Mouse (Mus musculus): ENCODE results near the gene Crhr1. TPM values are rescaled to one million over a fixed set of nuclear protein-coding genes. Genes with fewer than 3 reads are reported as not detected.
A peak's percentile ranks its signal among the peaks of the same experiment; 100 is the strongest.

Gene Crhr1
- polyA plus RNA-seq, 1 experiment from 2014 or later: 0.09 TPM

- ATAC-seq: no peak
- H3K36me3 ChIP-seq: no peaks in the 10 kb centered on the region
- no peaks in the 10 kb centered on the region for H3K27me3 ChIP-seq (replicated peaks)
- no peak overlapping the region for H3K4me2 ChIP-seq (replicated peaks)
- 88% methylated on average over 6 of the region's 6 CpGs for WGBS
- no peaks in the 10 kb centered on the region for H3K9me3 ChIP-seq
- no peak overlapping the region for H3K4me3 ChIP-seq (replicated peaks)
- no peak overlapping the region for H3K9ac ChIP-seq
- peaks cover 4% of the 10 kb centered on the region; the same call in 1 of the 2 replicates for H3K4me1 ChIP-seq (replicated peaks)
- H3K27ac ChIP-seq: no peak overlapping the region
Measured at GRCm38 (mm10) chr11:104113699-104114098, 19.0 kb upstream of the Crhr1 start.

GRCm38 (mm10) chr11:104114690-104115089, 18.0 kb upstream of the Crhr1 start:
- H3K27me3 ChIP-seq (replicated peaks): no peaks in the 10 kb centered on the region
- no peak overlapping the region for H3K27ac ChIP-seq
- H3K4me3 ChIP-seq (replicated peaks): no peak overlapping the region
- H3K4me1 ChIP-seq (replicated peaks): peaks cover 4% of the 10 kb centered on the region; the same call in 1 of the 2 replicates
- ATAC-seq: peak; percentile 90
- no peak overlapping the region for H3K9ac ChIP-seq
- no peak overlapping the region for H3K4me2 ChIP-seq (replicated peaks)
- H3K9me3 ChIP-seq: no peaks in the 10 kb centered on the region
- WGBS: 3% methylated on average over 7 of the region's 7 CpGs
- H3K36me3 ChIP-seq: no peaks in the 10 kb centered on the region

GRCm38 (mm10) chr11:104118356-104118755, 14.3 kb upstream of the Crhr1 start:
- 53% methylated on average over 4 of the region's 4 CpGs for WGBS
- Histone ChIP-seq H3K9ac (no peak overlapping the region), H3K36me3 (no peaks in the 10 kb centered on the region), H3K27me3 (replicated peaks) (no peaks in the 10 kb centered on the region), H3K27ac (no peak overlapping the region), H3K4me2 (replicated peaks) (no peak overlapping the region), H3K9me3 (no peaks in the 10 kb centered on the region), H3K4me1 (replicated peaks) (peaks cover 4% of the 10 kb centered on the region; the same call in 1 of the 2 replicates), H3K4me3 (replicated peaks) (no peak overlapping the region)
- no peak for ATAC-seq

GRCm38 (mm10) chr11:104122966-104123365, 9.7 kb upstream of the Crhr1 start:
- 68% methylated on average over 7 of the region's 7 CpGs for WGBS
- no peak for ATAC-seq
- Histone ChIP-seq H3K4me2 (replicated peaks) (no peak overlapping the region), H3K9me3 (no peaks in the 10 kb centered on the region), H3K36me3 (no peaks in the 10 kb centered on the region), H3K4me3 (replicated peaks) (no peak overlapping the region), H3K27ac (no peak overlapping the region), H3K27me3 (replicated peaks) (no peaks in the 10 kb centered on the region), H3K4me1 (replicated peaks) (no peaks in the 10 kb centered on the region), H3K9ac (no peak overlapping the region)

- H3K9me3 ChIP-seq: no peaks in the 10 kb centered on the region
- no peaks in the 10 kb centered on the region for H3K27me3 ChIP-seq (replicated peaks)
- H3K4me2 ChIP-seq (replicated peaks): no peak overlapping the region
- H3K27ac ChIP-seq: no peak overlapping the region
- ATAC-seq: no peak
- H3K4me3 ChIP-seq (replicated peaks): no peak overlapping the region
- WGBS: 84% methylated on average over 10 of the region's 10 CpGs
- H3K9ac ChIP-seq: no peak overlapping the region
- no peaks in the 10 kb centered on the region for H3K36me3 ChIP-seq
- no peaks in the 10 kb centered on the region for H3K4me1 ChIP-seq (replicated peaks)
Measured at GRCm38 (mm10) chr11:104123479-104123878, 9.2 kb upstream of the Crhr1 start.

GRCm38 (mm10) chr11:104124582-104124981, 8.1 kb upstream of the Crhr1 start:
- Histone ChIP-seq H3K4me3 (replicated peaks) (no peak overlapping the region), H3K9ac (no peak overlapping the region), H3K36me3 (no peaks in the 10 kb centered on the region), H3K9me3 (no peaks in the 10 kb centered on the region), H3K4me2 (replicated peaks) (no peak overlapping the region), H3K4me1 (replicated peaks) (no peaks in the 10 kb centered on the region), H3K27ac (no peak overlapping the region), H3K27me3 (replicated peaks) (no peaks in the 10 kb centered on the region)
- ATAC-seq: no peak
- 74% methylated on average over 3 of the region's 3 CpGs for WGBS

GRCm38 (mm10) chr11:104129466-104129865, 3.2 kb upstream of the Crhr1 start:
- H3K4me3 ChIP-seq (replicated peaks): no peak overlapping the region
- WGBS: 86% methylated on average over 5 of the region's 5 CpGs
- H3K9me3 ChIP-seq: no peaks in the 10 kb centered on the region
- no peak overlapping the region for H3K27ac ChIP-seq
- H3K4me1 ChIP-seq (replicated peaks): peaks cover 21% of the 10 kb centered on the region
- H3K4me2 ChIP-seq (replicated peaks): no peak overlapping the region
- no peak for ATAC-seq
- H3K36me3 ChIP-seq: no peaks in the 10 kb centered on the region
- peaks cover 45% of the 10 kb centered on the region for H3K27me3 ChIP-seq (replicated peaks)
- no peak overlapping the region for H3K9ac ChIP-seq

- no peak overlapping the region for H3K9ac ChIP-seq
- H3K4me3 ChIP-seq (replicated peaks): no peak overlapping the region
- no peaks in the 10 kb centered on the region for H3K36me3 ChIP-seq
- H3K27ac ChIP-seq: no peak overlapping the region
- H3K27me3 ChIP-seq (replicated peaks): peaks cover 60% of the 10 kb centered on the region
- 71% methylated on average over 15 of the region's 15 CpGs for WGBS
- no peak overlapping the region for H3K4me2 ChIP-seq (replicated peaks)
- ATAC-seq: no peak
- H3K4me1 ChIP-seq (replicated peaks): peaks cover 21% of the 10 kb centered on the region
- H3K9me3 ChIP-seq: no peaks in the 10 kb centered on the region
Measured at GRCm38 (mm10) chr11:104130721-104131647, 1.7 kb upstream of the Crhr1 start.

- peak overlapping the region; percentile 92 for H3K4me2 ChIP-seq (replicated peaks)
- H3K9me3 ChIP-seq: no peaks in the 10 kb centered on the region
- ATAC-seq: no peak
- H3K4me1 ChIP-seq (replicated peaks): peaks cover 21% of the 10 kb centered on the region
- no peak overlapping the region for H3K27ac ChIP-seq
- H3K27me3 ChIP-seq (replicated peaks): peaks cover 65% of the 10 kb centered on the region
- no peaks in the 10 kb centered on the region for H3K36me3 ChIP-seq
- no peak overlapping the region for H3K9ac ChIP-seq
- WGBS: 1% methylated on average over 21 of the region's 21 CpGs
- H3K4me3 ChIP-seq (replicated peaks): peak overlapping the region; percentile 46; the same call in 1 of the 2 replicates
Measured at GRCm38 (mm10) chr11:104131756-104132155, 899 bp upstream of the Crhr1 start.

- Histone ChIP-seq H3K4me2 (replicated peaks) (peak overlapping the region; percentile 92), H3K4me1 (replicated peaks) (peaks cover 21% of the 10 kb centered on the region), H3K27ac (no peak overlapping the region), H3K27me3 (replicated peaks) (peaks cover 72% of the 10 kb centered on the region), H3K9ac (no peak overlapping the region), H3K36me3 (no peaks in the 10 kb centered on the region), H3K9me3 (no peaks in the 10 kb centered on the region), H3K4me3 (replicated peaks) (peak overlapping the region; percentile 46)
- no peak for ATAC-seq
- under 1% methylated on average over 47 of the region's 47 CpGs for WGBS
Measured at GRCm38 (mm10) chr11:104133442-104133983, 858 bp downstream of the Crhr1 start.

- no peaks in the 10 kb centered on the region for H3K36me3 ChIP-seq
- no peak overlapping the region for H3K4me2 ChIP-seq (replicated peaks)
- H3K27me3 ChIP-seq (replicated peaks): peaks cover 32% of the 10 kb centered on the region
- no peaks in the 10 kb centered on the region for H3K9me3 ChIP-seq
- no peak overlapping the region for H3K9ac ChIP-seq
- H3K27ac ChIP-seq: no peak overlapping the region
- no peaks in the 10 kb centered on the region for H3K4me1 ChIP-seq (replicated peaks)
- no peak for ATAC-seq
- no peak overlapping the region for H3K4me3 ChIP-seq (replicated peaks)
- WGBS: 74% methylated on average over 3 of the region's 3 CpGs
Measured at GRCm38 (mm10) chr11:104138976-104139375, 6.3 kb downstream of the Crhr1 start.

- WGBS: 96% methylated on average over 1 of the region's 1 CpGs
Measured at GRCm38 (mm10) chr11:104144930-104145329, 12.3 kb downstream of the Crhr1 start.

More at GRCm38 (mm10) chr11:104144930-104145329, 12.3 kb downstream of the Crhr1 start:
- Histone ChIP-seq H3K4me2 (replicated peaks) (no peak overlapping the region), H3K4me3 (replicated peaks) (no peak overlapping the region), H3K9me3 (no peaks in the 10 kb centered on the region), H3K27me3 (replicated peaks) (no peaks in the 10 kb centered on the region), H3K36me3 (no peaks in the 10 kb centered on the region), H3K9ac (no peak overlapping the region), H3K4me1 (replicated peaks) (no peaks in the 10 kb centered on the region), H3K27ac (no peak overlapping the region)
- no peak for ATAC-seq
